Mouse (Mus musculus): ENCODE measurements at regions not wholly inside any gene's neighbourhood (a gene's known extent, or its start where the extent isn't known, plus 50 kb on each side); places are given as distances from the start of the nearest gene placed in this dataset.

DNA sequence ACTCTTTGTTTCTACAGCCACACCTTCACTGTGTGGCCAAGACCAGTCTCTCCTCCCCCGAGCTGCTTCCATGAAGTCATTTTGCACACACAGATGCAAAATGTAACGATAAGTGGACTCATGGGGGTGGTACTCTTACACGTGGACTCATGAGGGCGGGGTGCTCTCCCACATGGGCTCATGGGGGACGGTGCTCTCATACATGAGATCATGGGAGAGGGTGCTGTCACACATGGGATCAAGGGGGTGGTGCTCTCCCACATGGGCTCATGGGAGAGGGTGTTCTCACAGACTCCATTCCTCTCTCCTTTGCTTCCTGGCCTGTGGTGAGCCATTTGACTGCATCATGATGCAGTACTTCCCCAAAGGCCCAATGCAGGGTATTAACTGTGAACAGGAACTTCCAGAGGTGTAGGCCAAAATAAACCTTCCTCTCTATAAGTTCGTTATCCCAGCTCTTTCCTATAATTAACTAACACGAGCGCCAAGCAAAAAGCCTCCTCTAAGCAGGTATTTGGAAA, 118.9 kb downstream of the Kdr start:
- no peaks in the 10 kb centered on the region for H3K9me3 ChIP-seq
- 83% methylated on average over 8 of the region's 8 CpGs for WGBS
- H3K4me2 ChIP-seq: no peak overlapping the region
- no peaks in the 10 kb centered on the region for H3K4me1 ChIP-seq
- no peak for ATAC-seq (ENCODE audit: extremely low read depth, insufficient number of reproducible peaks, low FRiP score, low TSS enrichment)
- H3K27me3 ChIP-seq (replicated peaks): peaks cover 14% of the 10 kb centered on the region
- H3K4me3 ChIP-seq: no peak overlapping the region
- H3K9ac ChIP-seq: no peak overlapping the region
- no peaks in the 10 kb centered on the region for H3K36me3 ChIP-seq
- no peak overlapping the region for H3K27ac ChIP-seq (replicated peaks)

DNA sequence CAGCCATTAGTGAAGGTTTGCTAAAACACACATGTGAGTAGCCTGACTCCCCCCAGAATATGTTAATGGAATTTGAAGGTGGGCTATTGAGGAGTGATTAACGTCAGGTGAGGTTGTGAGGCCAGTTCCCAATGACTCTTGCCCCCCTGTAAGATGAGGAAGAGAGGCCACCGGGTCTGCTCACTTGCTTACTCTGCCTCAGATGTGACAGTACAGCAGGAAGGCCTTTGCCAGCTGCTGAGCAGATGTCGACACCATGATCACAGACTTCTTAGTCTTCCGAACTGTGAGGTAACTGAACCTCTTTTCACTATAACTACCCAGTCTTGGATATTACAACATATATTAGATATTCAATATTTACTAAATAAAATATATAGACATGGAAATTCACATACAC, 127.4 kb downstream of the Kdr start:
- no peak for ATAC-seq (ENCODE audit: extremely low read depth, insufficient number of reproducible peaks, low FRiP score, low TSS enrichment)
- peaks cover 49% of the 10 kb centered on the region for H3K27me3 ChIP-seq (replicated peaks)
- no peak overlapping the region for H3K4me3 ChIP-seq
- no peaks in the 10 kb centered on the region for H3K4me1 ChIP-seq
- no peak overlapping the region for H3K27ac ChIP-seq (replicated peaks)
- no peaks in the 10 kb centered on the region for H3K36me3 ChIP-seq
- no peak overlapping the region for H3K4me2 ChIP-seq
- no peaks in the 10 kb centered on the region for H3K9me3 ChIP-seq
- H3K9ac ChIP-seq: no peak overlapping the region
- WGBS: 75% methylated on average over 4 of the region's 4 CpGs

DNA sequence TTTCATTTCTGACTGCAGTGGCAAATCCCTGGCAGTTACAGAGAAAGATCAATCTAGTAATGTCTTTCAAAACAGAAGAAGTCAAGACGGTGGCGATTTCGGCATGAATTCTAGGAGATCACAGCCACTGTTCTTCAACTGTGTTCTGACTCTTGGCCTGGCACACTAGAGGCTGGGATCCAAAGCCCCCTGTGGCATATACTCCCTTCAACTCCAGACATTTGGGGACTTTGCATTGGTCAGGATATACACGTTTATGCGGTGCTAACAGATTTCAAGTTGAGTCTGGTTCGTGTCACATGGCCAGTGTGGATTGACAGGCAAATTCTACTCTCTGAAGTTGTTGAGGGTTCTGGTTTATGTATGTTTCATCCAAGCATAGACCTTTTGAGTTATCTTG, 130.3 kb downstream of the Kdr start:
- WGBS: 80% methylated on average over 6 of the region's 6 CpGs
- Histone ChIP-seq H3K4me1 (no peaks in the 10 kb centered on the region), H3K27me3 (replicated peaks) (peaks cover 42% of the 10 kb centered on the region), H3K9ac (no peak overlapping the region), H3K9me3 (no peaks in the 10 kb centered on the region), H3K36me3 (no peaks in the 10 kb centered on the region), H3K27ac (replicated peaks) (no peak overlapping the region), H3K4me2 (no peak overlapping the region), H3K4me3 (no peak overlapping the region)
- ATAC-seq (ENCODE audit: extremely low read depth, insufficient number of reproducible peaks, low FRiP score, low TSS enrichment): no peak

- no peak for ATAC-seq (ENCODE audit: extremely low read depth, insufficient number of reproducible peaks, low FRiP score, low TSS enrichment)
- no peak overlapping the region for H3K27ac ChIP-seq (replicated peaks)
- H3K9ac ChIP-seq: no peak overlapping the region
- H3K4me1 ChIP-seq: no peaks in the 10 kb centered on the region
- WGBS: 48% methylated on average over 3 of the region's 3 CpGs
- H3K9me3 ChIP-seq: no peaks in the 10 kb centered on the region
- no peak overlapping the region for H3K4me2 ChIP-seq
- H3K36me3 ChIP-seq: no peaks in the 10 kb centered on the region
- H3K4me3 ChIP-seq: no peak overlapping the region
- H3K27me3 ChIP-seq (replicated peaks): peaks cover 38% of the 10 kb centered on the region
Observed at GRCm38 (mm10) chr5:75847341-75847740, 130.9 kb downstream of the Kdr start.

DNA sequence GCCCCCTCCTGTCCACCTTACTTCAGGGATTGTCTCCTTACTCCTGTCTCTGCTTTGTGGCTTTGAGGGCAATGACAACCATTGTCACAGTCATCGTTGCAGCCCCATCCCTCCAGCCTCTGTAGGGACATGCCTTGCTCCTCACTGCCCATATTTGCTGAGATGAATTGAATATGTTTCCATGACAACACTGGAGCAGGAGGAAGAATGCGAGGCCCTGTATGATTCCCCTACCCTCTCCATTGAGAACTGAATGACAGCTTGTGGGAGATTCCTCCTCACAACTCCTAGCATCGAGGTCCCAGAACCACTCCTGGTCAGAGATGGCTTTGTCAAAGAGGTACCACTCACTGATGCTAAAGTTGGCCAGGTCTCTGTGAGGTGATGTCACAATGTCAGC, 132.2 kb downstream of the Kdr start:
- H3K36me3 ChIP-seq: no peaks in the 10 kb centered on the region
- 72% methylated on average over 3 of the region's 3 CpGs for WGBS
- ATAC-seq (ENCODE audit: extremely low read depth, insufficient number of reproducible peaks, low FRiP score, low TSS enrichment): no peak

DNA sequence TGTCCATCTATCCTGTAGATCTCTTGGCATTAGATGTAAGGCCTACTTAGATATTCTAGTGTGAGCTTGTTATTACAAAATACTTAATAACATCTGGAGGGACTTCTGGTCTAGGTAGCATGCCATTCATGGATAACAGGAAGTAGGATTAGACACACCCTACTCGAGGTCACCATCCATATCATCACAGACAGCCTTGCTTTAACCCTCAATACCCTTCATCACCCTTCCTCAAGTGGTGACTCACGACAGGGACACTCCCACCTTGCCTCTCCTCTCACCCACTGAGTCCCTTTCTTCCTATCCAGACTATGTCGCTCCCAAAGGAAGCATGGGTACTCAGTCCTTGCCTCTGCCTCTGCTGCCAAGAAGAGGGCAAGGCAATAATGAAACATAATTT, 134.5 kb downstream of the Kdr start:
- Histone ChIP-seq H3K4me2 (no peak overlapping the region), H3K27ac (replicated peaks) (no peak overlapping the region), H3K27me3 (replicated peaks) (peaks cover 16% of the 10 kb centered on the region), H3K36me3 (no peaks in the 10 kb centered on the region), H3K9ac (no peak overlapping the region), H3K4me3 (no peak overlapping the region), H3K4me1 (no peaks in the 10 kb centered on the region), H3K9me3 (no peaks in the 10 kb centered on the region)
- no peak for ATAC-seq (ENCODE audit: extremely low read depth, insufficient number of reproducible peaks, low FRiP score, low TSS enrichment)
- 55% methylated on average over 3 of the region's 3 CpGs for WGBS

More for the DNA sequence above, 132.2 kb downstream of the Kdr start:
- H3K4me3 ChIP-seq: no peak overlapping the region
- H3K27ac ChIP-seq (replicated peaks): no peak overlapping the region
- peaks cover 30% of the 10 kb centered on the region for H3K27me3 ChIP-seq (replicated peaks)
- no peak overlapping the region for H3K9ac ChIP-seq
- no peaks in the 10 kb centered on the region for H3K4me1 ChIP-seq
- no peak overlapping the region for H3K4me2 ChIP-seq
- no peaks in the 10 kb centered on the region for H3K9me3 ChIP-seq

- Histone ChIP-seq H3K9me3 (no peaks in the 10 kb centered on the region), H3K4me3 (no peak overlapping the region), H3K4me2 (no peak overlapping the region), H3K36me3 (no peaks in the 10 kb centered on the region), H3K27ac (replicated peaks) (no peak overlapping the region), H3K27me3 (replicated peaks) (no peaks in the 10 kb centered on the region; the same call in 1 of the 2 replicates), H3K9ac (no peak overlapping the region), H3K4me1 (peaks cover 1% of the 10 kb centered on the region)
- WGBS: 75% methylated on average over 7 of the region's 7 CpGs
- ATAC-seq (ENCODE audit: extremely low read depth, insufficient number of reproducible peaks, low FRiP score, low TSS enrichment): no peak; the same call in 1 of the 2 replicates
Observed at GRCm38 (mm10) chr5:75840421-75840820, 137.8 kb downstream of the Kdr start.

DNA sequence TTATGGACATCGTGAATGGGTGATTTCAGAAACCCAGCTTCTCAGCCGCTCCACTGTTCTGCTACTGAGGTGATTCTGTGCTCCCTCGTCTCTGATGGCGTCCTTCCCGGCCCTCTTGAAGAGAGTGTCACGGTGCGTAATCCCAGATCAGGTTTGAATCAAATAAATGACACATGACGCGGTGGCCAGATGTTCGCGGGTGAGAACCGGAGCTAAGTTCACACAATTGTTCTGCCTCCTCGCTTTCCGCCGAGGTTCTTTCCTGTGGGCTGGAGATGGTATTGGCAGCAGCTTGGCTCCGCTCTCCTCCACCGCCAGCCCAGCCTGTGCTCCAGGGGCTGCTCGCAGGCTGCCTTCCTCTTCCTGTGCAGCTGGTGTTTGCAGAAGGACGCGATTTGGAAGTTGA, 142.7 kb downstream of the Kdr start:
- Histone ChIP-seq H3K36me3 (no peaks in the 10 kb centered on the region), H3K4me3 (peak overlapping the region; percentile 31), H3K4me1 (peaks cover 11% of the 10 kb centered on the region), H3K9me3 (no peaks in the 10 kb centered on the region), H3K27ac (replicated peaks) (peak overlapping the region; percentile 60), H3K27me3 (replicated peaks) (no peaks in the 10 kb centered on the region), H3K9ac (peak overlapping the region; percentile 47; the same call in 1 of the 2 replicates), H3K4me2 (peak overlapping the region; percentile 64)
- no peak for ATAC-seq (ENCODE audit: extremely low read depth, insufficient number of reproducible peaks, low FRiP score, low TSS enrichment)
- 40% methylated on average over 20 of the region's 20 CpGs for WGBS

- Histone ChIP-seq H3K27me3 (replicated peaks) (no peaks in the 10 kb centered on the region), H3K9me3 (no peaks in the 10 kb centered on the region), H3K4me2 (peak overlapping the region; percentile 64), H3K4me3 (peak overlapping the region; percentile 31), H3K4me1 (peaks cover 17% of the 10 kb centered on the region), H3K36me3 (no peaks in the 10 kb centered on the region), H3K27ac (replicated peaks) (peak overlapping the region; percentile 60), H3K9ac (peak overlapping the region; percentile 47; the same call in 1 of the 2 replicates)
- 46% methylated on average over 17 of the region's 17 CpGs for WGBS
- no peak for ATAC-seq (ENCODE audit: extremely low read depth, insufficient number of reproducible peaks, low FRiP score, low TSS enrichment)
Observed at GRCm38 (mm10) chr5:75834766-75835555, 143.3 kb downstream of the Kdr start.

GRCm38 (mm10) chr5:75832341-75832740, 145.9 kb downstream of the Kdr start:
- Histone ChIP-seq H3K9ac (no peak overlapping the region), H3K4me3 (no peak overlapping the region), H3K27me3 (replicated peaks) (no peaks in the 10 kb centered on the region), H3K9me3 (no peaks in the 10 kb centered on the region), H3K27ac (replicated peaks) (no peak overlapping the region), H3K4me1 (peaks cover 20% of the 10 kb centered on the region), H3K36me3 (no peaks in the 10 kb centered on the region), H3K4me2 (no peak overlapping the region)
- WGBS: 78% methylated on average over 5 of the region's 5 CpGs
- no peak for ATAC-seq (ENCODE audit: extremely low read depth, insufficient number of reproducible peaks, low FRiP score, low TSS enrichment)

- 31% methylated on average over 6 of the region's 6 CpGs for WGBS
- ATAC-seq (ENCODE audit: extremely low read depth, insufficient number of reproducible peaks, low FRiP score, low TSS enrichment): no peak
- H3K36me3 ChIP-seq: no peaks in the 10 kb centered on the region
- peak overlapping the region; percentile 39 for H3K27ac ChIP-seq (replicated peaks)
- H3K9ac ChIP-seq: no peak overlapping the region
- no peak overlapping the region for H3K4me2 ChIP-seq
- H3K27me3 ChIP-seq (replicated peaks): no peaks in the 10 kb centered on the region
- peaks cover 31% of the 10 kb centered on the region for H3K4me1 ChIP-seq
- no peaks in the 10 kb centered on the region for H3K9me3 ChIP-seq
- no peak overlapping the region for H3K4me3 ChIP-seq
Observed at GRCm38 (mm10) chr5:75829850-75830625, 148.2 kb downstream of the Kdr start.

All from heart, embryonic 13.5 days (tissue).